Mouse (Mus musculus) E14TG2a.4 (cell line): ENCODE measurements around the gene Trappc11.

Experiments
- H3K27me3 ChIP-seq: 2 replicates; pipeline ENCODE4 v1.6.1; 2014; ENCODE audit warnings: low read length, control low read depth; ENCODE audit not compliant: insufficient read depth
- H3K36me3 ChIP-seq: 2 replicates; pipeline ENCODE4 v1.6.1; 2014; ENCODE audit warnings: low read length, control low read depth; ENCODE audit not compliant: insufficient read depth
- H3K4me1 ChIP-seq: replicated peaks from 2 replicates; pipeline ENCODE4 v1.6.1; 2014; ENCODE audit warnings: low read depth, low read length, control low read depth
- H3K4me3 ChIP-seq: replicated peaks from 2 replicates; pipeline ENCODE4 v1.5.1; 2014; ENCODE audit warnings: mild to moderate bottlenecking, low read length
- H3K9me3 ChIP-seq: 2 replicates; pipeline ENCODE4 v1.6.1; 2014; ENCODE audit warnings: low read length, control low read depth
- CTCF ChIP-seq: conservative IDR thresholded peaks from 2 replicates; pipeline ENCODE4 v1.5.1; 2014; ENCODE audit warnings: low read length
- NANOG ChIP-seq: IDR thresholded peaks from 2 replicates; pipeline ENCODE4 v1.6.1; 2014; ENCODE audit warnings: borderline replicate concordance, low read length, mixed read lengths
- POU5F1 ChIP-seq: IDR thresholded peaks from 2 replicates; pipeline ENCODE4 v1.6.1; 2014; ENCODE audit warnings: low read length, borderline replicate concordance

Trappc11 gene

DNA sequence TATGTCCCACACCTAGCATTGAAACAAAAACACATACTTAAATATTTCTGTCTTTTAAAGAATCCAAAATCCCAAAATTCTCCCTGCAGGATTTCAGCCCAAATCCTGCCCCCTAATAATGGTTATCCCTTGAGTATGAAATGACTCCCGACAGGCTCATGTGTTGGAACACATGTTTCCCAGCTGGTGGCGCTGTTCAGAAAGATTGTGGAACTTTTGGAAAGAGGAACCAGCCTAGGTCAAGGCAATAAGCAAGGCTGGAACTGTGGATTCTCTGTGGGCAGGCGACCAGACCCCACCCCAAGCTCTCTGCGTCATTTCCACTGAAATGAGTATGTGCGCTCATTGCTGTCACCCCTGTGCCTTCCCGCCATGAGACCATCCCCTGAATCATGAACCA is 20.3 kb upstream of the Trappc11 start:
- peaks cover 37% of the 10 kb centered on the region for H3K36me3 ChIP-seq
- H3K4me3 ChIP-seq: no peak overlapping the region
- TF ChIP-seq NANOG: no peak
- TF ChIP-seq POU5F1: no peak
- peak; percentile 56 for TF ChIP-seq CTCF
- peaks cover 3% of the 10 kb centered on the region for H3K9me3 ChIP-seq
- H3K27me3 ChIP-seq: no peaks in the 10 kb centered on the region
- H3K4me1 ChIP-seq: peaks cover 8% of the 10 kb centered on the region; the same call in 1 of the 2 replicates

DNA sequence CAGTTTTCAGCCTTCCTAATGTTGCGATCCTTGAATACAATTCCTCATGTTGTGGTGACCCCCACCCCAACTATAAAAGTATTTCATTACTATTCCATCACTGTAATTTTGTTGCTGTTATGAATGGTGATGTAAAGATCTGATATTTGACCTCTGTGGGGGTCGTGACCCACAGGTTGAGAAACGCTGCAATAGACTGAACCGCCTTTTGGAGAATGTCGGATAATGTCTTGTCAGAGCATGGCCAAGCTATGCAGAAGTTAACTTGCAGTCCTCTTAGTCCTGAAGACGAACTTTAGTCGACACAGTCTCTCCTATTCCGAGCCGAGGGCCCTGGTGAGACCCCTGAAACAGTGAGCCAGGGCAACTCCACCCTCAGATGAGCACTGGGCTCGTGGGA is 13.8 kb upstream of the Trappc11 start:
- Histone ChIP-seq H3K4me1 (peaks cover 8% of the 10 kb centered on the region), H3K36me3 (peaks cover 85% of the 10 kb centered on the region), H3K4me3 (no peak overlapping the region), H3K9me3 (peaks cover 6% of the 10 kb centered on the region), H3K27me3 (no peaks in the 10 kb centered on the region)
- no peak for TF ChIP-seq CTCF
- TF ChIP-seq NANOG: no peak
- TF ChIP-seq POU5F1: no peak

DNA sequence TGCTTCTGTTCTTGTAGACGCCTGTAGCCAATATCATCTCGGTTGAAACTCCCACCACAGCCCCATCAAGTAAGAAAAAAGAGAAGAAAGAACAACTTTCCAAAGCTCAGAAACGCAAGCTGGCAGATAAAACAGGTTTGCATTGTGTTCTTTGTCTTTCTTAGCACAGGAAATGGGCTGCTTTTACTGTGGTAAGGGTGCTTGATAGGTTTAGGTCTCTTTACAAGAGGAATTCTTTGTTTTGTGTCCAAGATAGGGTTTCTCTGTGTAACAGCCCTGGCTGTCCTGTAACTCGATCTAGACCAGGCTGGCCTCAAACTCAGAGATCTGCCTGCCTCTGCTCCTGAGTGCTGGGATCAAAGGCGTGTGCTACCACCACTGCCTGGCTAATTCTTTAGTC is 10.8 kb upstream of the Trappc11 start:
- Histone ChIP-seq H3K4me3 (no peak overlapping the region), H3K27me3 (no peaks in the 10 kb centered on the region), H3K9me3 (peaks cover 6% of the 10 kb centered on the region), H3K36me3 (peaks cover 71% of the 10 kb centered on the region), H3K4me1 (peaks cover 13% of the 10 kb centered on the region)
- TF ChIP-seq POU5F1 (no peak), CTCF (no peak), NANOG (peak; percentile 92)

DNA sequence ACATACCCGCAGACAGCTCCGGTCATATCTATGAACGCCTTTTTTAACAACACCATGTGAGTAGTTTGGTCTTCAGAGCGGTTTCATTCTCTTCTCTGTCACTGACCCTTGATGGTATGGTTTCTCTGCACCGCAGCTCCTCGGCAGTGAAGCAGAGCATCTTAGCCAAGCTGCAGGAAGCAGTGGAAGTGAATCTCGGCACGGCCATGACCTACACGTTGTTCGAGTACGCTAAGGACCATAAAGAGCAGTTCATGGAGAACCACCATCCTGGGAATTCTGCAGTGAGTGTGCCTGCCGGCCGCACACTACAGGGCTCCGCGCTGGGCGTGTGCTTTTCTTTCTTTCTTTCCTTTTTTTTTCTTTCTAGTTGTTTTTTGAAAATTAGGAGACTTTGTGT is 9.5 kb upstream of the Trappc11 start:
- peaks cover 6% of the 10 kb centered on the region for H3K9me3 ChIP-seq
- H3K4me3 ChIP-seq: no peak overlapping the region
- TF ChIP-seq NANOG (no peak), CTCF (no peak), POU5F1 (no peak)
- H3K4me1 ChIP-seq: peaks cover 14% of the 10 kb centered on the region
- no peaks in the 10 kb centered on the region for H3K27me3 ChIP-seq
- peaks cover 68% of the 10 kb centered on the region for H3K36me3 ChIP-seq

DNA sequence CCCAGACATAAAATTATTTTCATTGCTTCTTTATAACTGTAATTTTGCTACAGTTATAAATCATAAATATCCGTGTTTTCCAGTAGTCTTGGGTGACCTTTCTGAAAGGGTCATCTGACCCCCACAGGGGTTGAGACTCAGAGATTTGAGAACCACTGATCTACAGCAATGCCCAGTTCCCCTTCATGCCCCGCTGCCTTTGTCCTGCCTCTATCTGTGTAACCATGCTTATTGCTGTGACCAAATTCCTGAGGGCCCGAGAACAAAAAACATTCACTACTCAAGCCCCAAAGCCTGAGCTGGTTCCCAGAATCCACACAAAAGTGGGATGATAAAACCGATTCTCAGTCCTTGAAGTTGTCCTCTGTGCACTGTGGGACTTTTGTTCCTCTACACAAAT is 5.1 kb upstream of the Trappc11 start:
- Histone ChIP-seq H3K4me1 (peaks cover 15% of the 10 kb centered on the region), H3K36me3 (peaks cover 34% of the 10 kb centered on the region), H3K9me3 (no peaks in the 10 kb centered on the region), H3K27me3 (no peaks in the 10 kb centered on the region), H3K4me3 (no peak overlapping the region)
- no peak for TF ChIP-seq CTCF
- no peak for TF ChIP-seq POU5F1
- no peak for TF ChIP-seq NANOG

DNA sequence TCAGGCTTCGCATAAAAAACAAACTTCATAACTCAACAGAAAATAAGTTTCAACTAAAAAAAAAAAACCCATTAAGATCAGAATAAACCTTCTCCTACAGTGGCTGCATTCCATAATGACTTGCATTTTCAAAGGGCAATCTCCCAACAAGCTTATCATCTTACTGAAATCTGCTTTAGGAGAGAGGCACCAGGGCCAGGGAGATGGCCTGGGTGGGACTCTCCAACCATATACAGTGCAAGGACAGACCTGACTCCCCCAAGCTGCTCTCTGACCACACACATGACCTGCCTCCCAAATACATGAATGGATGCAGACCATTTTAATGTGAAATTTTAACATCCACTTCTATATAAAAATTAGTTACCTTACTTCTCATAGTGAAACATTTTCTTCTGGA is 5.2 kb downstream of the Trappc11 start:
- Histone ChIP-seq H3K27me3 (no peaks in the 10 kb centered on the region), H3K4me3 (no peak overlapping the region), H3K4me1 (peaks cover 10% of the 10 kb centered on the region), H3K36me3 (peaks cover 65% of the 10 kb centered on the region), H3K9me3 (no peaks in the 10 kb centered on the region)
- TF ChIP-seq CTCF: no peak
- TF ChIP-seq NANOG: no peak
- TF ChIP-seq POU5F1: no peak

DNA sequence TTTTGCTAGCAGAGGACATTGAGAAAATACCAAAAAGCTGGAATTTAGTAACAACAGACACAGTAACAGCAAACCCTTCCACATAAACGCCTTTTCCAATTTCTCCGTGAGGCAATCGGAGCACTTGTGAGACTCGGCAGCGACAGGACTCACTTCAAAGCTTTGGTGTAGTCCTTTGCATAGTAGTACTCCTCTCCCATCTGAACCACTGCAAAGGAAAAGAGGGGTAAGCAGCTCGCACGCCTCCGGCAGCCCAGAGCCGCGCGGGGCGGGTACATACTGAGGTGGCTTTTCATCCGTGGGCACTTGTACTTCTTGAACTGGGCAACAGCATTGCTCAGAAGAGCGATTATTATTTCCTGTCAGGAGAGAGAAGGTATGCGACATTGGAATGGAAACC is 19.7 kb downstream of the Trappc11 start:
- no peak overlapping the region for H3K4me3 ChIP-seq
- TF ChIP-seq CTCF (no peak), POU5F1 (no peak), NANOG (no peak)
- H3K9me3 ChIP-seq: peaks cover 7% of the 10 kb centered on the region
- H3K4me1 ChIP-seq: peaks cover 3% of the 10 kb centered on the region; the same call in 1 of the 2 replicates
- H3K36me3 ChIP-seq: peaks cover 76% of the 10 kb centered on the region
- H3K27me3 ChIP-seq: no peaks in the 10 kb centered on the region

DNA sequence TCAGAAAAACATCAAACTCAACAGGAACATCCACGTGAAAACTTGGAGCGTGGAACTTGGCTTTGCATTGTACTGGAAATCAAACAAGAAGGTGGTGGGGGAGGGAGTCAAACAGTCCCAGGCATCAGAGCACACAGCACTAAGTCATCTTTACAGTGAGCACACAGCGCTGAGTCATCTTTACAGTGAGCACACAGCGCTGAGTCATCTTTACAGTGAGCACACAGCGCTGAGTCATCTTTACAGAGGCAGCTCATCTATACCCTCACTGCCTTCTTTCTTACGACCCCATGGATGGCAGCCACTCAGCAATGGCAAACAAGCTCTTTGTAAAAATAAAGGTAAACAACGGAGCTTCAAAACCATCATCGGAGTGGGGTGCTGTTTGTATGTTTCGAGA is 22.3 kb downstream of the Trappc11 start:
- Histone ChIP-seq H3K4me1 (peaks cover 3% of the 10 kb centered on the region; the same call in 1 of the 2 replicates), H3K36me3 (peaks cover 82% of the 10 kb centered on the region), H3K9me3 (peaks cover 7% of the 10 kb centered on the region), H3K27me3 (no peaks in the 10 kb centered on the region), H3K4me3 (no peak overlapping the region)
- TF ChIP-seq CTCF: no peak
- no peak for TF ChIP-seq POU5F1
- TF ChIP-seq NANOG: no peak

DNA sequence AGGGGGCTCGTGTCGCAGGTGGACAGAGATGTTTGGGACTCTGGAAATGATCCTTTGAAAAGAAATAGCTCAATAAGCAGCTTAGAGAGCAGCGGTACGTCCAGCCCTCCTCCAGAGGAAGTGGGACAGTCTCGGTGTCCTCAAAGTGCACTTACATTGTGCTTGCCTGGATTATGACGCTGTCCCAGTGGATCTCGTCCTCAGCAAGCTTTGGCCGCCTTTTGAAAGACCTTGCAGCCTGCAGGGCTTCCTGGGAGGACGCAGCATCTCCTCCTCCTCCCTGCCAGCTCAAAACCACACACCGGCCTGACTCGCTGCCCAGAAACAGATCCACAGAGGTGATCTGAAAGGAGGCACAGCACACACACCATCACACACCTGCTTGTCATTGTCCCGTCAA is 27.8 kb downstream of the Trappc11 start:
- TF ChIP-seq CTCF: no peak
- no peak for TF ChIP-seq POU5F1
- no peak for TF ChIP-seq NANOG
- Histone ChIP-seq H3K27me3 (no peaks in the 10 kb centered on the region), H3K9me3 (no peaks in the 10 kb centered on the region), H3K4me3 (no peak overlapping the region), H3K4me1 (no peaks in the 10 kb centered on the region), H3K36me3 (peaks cover 92% of the 10 kb centered on the region)
